Mouse (Mus musculus): ENCODE results near the gene Nacc2. TPM values are rescaled to one million over a fixed set of nuclear protein-coding genes. Genes with fewer than 3 reads are reported as not detected.

The Nacc2 gene
- polyA plus RNA-seq, 1 experiment from 2014 or later = 2.5 TPM

GRCm38 (mm10) chr2:26068592-26068991, 54.4 kb downstream of the Nacc2 start:
- Histone ChIP-seq H3K4me2 (no peak overlapping the region), H3K27me3 (peaks cover 12% of the 10 kb centered on the region; the same call in 1 of the 2 replicates), H3K9ac (peak overlapping the region; percentile 52; the same call in 1 of the 2 replicates), H3K9me3 (replicated peaks) (no peaks in the 10 kb centered on the region), H3K4me1 (replicated peaks) (peaks cover 20% of the 10 kb centered on the region), H3K4me3 (replicated peaks) (no peak overlapping the region), H3K36me3 (no peaks in the 10 kb centered on the region; the same call in 1 of the 2 replicates), H3K27ac (peak overlapping the region; percentile 76)
- WGBS (ENCODE audit: insufficient replicate concordance) = 81% methylated on average over 1 of the region's 1 CpGs
- ATAC-seq (ENCODE audit: low read depth) = peak; percentile 59; the same call in 1 of the 2 replicates
- no peak for DNase-seq

- no peak overlapping the region for H3K4me3 ChIP-seq (replicated peaks)
- DNase-seq (peak; percentile 34), ATAC-seq (ENCODE audit: low read depth) (peak; percentile 89)
- peak overlapping the region; percentile 76 for H3K27ac ChIP-seq
- H3K4me2 ChIP-seq = no peak overlapping the region
- no peaks in the 10 kb centered on the region for H3K9me3 ChIP-seq (replicated peaks)
- peaks cover 12% of the 10 kb centered on the region; the same call in 1 of the 2 replicates for H3K27me3 ChIP-seq
- H3K9ac ChIP-seq = peak overlapping the region; percentile 52
- H3K4me1 ChIP-seq (replicated peaks) = peaks cover 24% of the 10 kb centered on the region
- 44% methylated on average over 7 of the region's 7 CpGs for WGBS (ENCODE audit: insufficient replicate concordance)
- no peaks in the 10 kb centered on the region; the same call in 1 of the 2 replicates for H3K36me3 ChIP-seq
Measured at GRCm38 (mm10) chr2:26068175-26068574, 54.8 kb downstream of the Nacc2 start.

- Histone ChIP-seq H3K4me1 (replicated peaks) (peaks cover 40% of the 10 kb centered on the region), H3K27ac (no peak overlapping the region), H3K36me3 (no peaks in the 10 kb centered on the region; the same call in 1 of the 2 replicates), H3K9me3 (replicated peaks) (no peaks in the 10 kb centered on the region), H3K4me2 (no peak overlapping the region), H3K9ac (no peak overlapping the region), H3K27me3 (peaks cover 12% of the 10 kb centered on the region; the same call in 1 of the 2 replicates), H3K4me3 (replicated peaks) (no peak overlapping the region)
- WGBS (ENCODE audit: insufficient replicate concordance) = 82% methylated on average over 14 of the region's 14 CpGs
- DNase-seq (no peak), ATAC-seq (ENCODE audit: low read depth) (no peak)
Measured at GRCm38 (mm10) chr2:26066527-26066926, 56.5 kb downstream of the Nacc2 start.

- WGBS (ENCODE audit: insufficient replicate concordance) = 44% methylated on average over 13 of the region's 13 CpGs
- Histone ChIP-seq H3K27ac (peak overlapping the region; percentile 79), H3K9me3 (replicated peaks) (no peaks in the 10 kb centered on the region), H3K4me1 (replicated peaks) (peaks cover 49% of the 10 kb centered on the region), H3K4me3 (replicated peaks) (no peak overlapping the region), H3K4me2 (peak overlapping the region; percentile 26), H3K27me3 (peaks cover 12% of the 10 kb centered on the region; the same call in 1 of the 2 replicates), H3K36me3 (no peaks in the 10 kb centered on the region), H3K9ac (peak overlapping the region; percentile 41)
- DNase-seq (peak; percentile 4), ATAC-seq (ENCODE audit: low read depth) (peak; percentile 80)
Measured at GRCm38 (mm10) chr2:26062742-26063427, 60.1 kb downstream of the Nacc2 start.

GRCm38 (mm10) chr2:26062241-26062640, 60.8 kb downstream of the Nacc2 start:
- Histone ChIP-seq H3K4me1 (replicated peaks) (peaks cover 43% of the 10 kb centered on the region), H3K27ac (peak overlapping the region; percentile 79), H3K4me3 (replicated peaks) (no peak overlapping the region), H3K4me2 (peak overlapping the region; percentile 26; the same call in 1 of the 2 replicates), H3K27me3 (peaks cover 12% of the 10 kb centered on the region; the same call in 1 of the 2 replicates), H3K36me3 (no peaks in the 10 kb centered on the region), H3K9me3 (replicated peaks) (no peaks in the 10 kb centered on the region), H3K9ac (peak overlapping the region; percentile 41; the same call in 1 of the 2 replicates)
- 47% methylated on average over 4 of the region's 4 CpGs for WGBS (ENCODE audit: insufficient replicate concordance)
- DNase-seq (no peak), ATAC-seq (ENCODE audit: low read depth) (no peak)

- WGBS (ENCODE audit: insufficient replicate concordance) = 58% methylated on average over 21 of the region's 21 CpGs
Measured at GRCm38 (mm10) chr2:26061018-26061666, 61.9 kb downstream of the Nacc2 start.

GRCm38 (mm10) chr2:26057053-26057452, 66.0 kb downstream of the Nacc2 start:
- ATAC-seq (ENCODE audit: low read depth) (no peak), DNase-seq (no peak)
- H3K4me3 ChIP-seq (replicated peaks) = no peak overlapping the region
- H3K9me3 ChIP-seq (replicated peaks) = no peaks in the 10 kb centered on the region
- no peak overlapping the region for H3K27ac ChIP-seq
- 0 out of 2 replicates have a peak, but pooled peaks cover 3% of the 10 kb centered on the region for H3K27me3 ChIP-seq
- H3K4me2 ChIP-seq = no peak overlapping the region
- H3K4me1 ChIP-seq (replicated peaks) = peaks cover 34% of the 10 kb centered on the region
- H3K36me3 ChIP-seq = no peaks in the 10 kb centered on the region
- 78% methylated on average over 7 of the region's 7 CpGs for WGBS (ENCODE audit: insufficient replicate concordance)
- no peak overlapping the region for H3K9ac ChIP-seq

More at GRCm38 (mm10) chr2:26061018-26061666, 61.9 kb downstream of the Nacc2 start:
- Histone ChIP-seq H3K9me3 (replicated peaks) (no peaks in the 10 kb centered on the region), H3K4me3 (replicated peaks) (no peak overlapping the region), H3K36me3 (no peaks in the 10 kb centered on the region), H3K4me2 (0 out of 2 replicates have a peak overlapping the region, but pooled peaks have one; percentile 15), H3K27me3 (0 out of 2 replicates have a peak, but pooled peaks cover 8% of the 10 kb centered on the region), H3K27ac (peak overlapping the region; percentile 53), H3K9ac (peak overlapping the region; percentile 40; the same call in 1 of the 2 replicates), H3K4me1 (replicated peaks) (peaks cover 43% of the 10 kb centered on the region)
- DNase-seq (peak; percentile 55), ATAC-seq (ENCODE audit: low read depth) (peak; percentile 82)

- Histone ChIP-seq H3K36me3 (no peaks in the 10 kb centered on the region), H3K27me3 (0 out of 2 replicates have a peak, but pooled peaks cover 3% of the 10 kb centered on the region), H3K4me3 (replicated peaks) (no peak overlapping the region), H3K4me1 (replicated peaks) (peaks cover 25% of the 10 kb centered on the region), H3K9ac (no peak overlapping the region), H3K4me2 (no peak overlapping the region), H3K27ac (no peak overlapping the region), H3K9me3 (replicated peaks) (no peaks in the 10 kb centered on the region)
- WGBS (ENCODE audit: insufficient replicate concordance) = 68% methylated on average over 5 of the region's 5 CpGs
- DNase-seq (no peak), ATAC-seq (ENCODE audit: low read depth) (no peak)
Measured at GRCm38 (mm10) chr2:26056226-26056625, 66.8 kb downstream of the Nacc2 start.

GRCm38 (mm10) chr2:26055747-26056102, 67.3 kb downstream of the Nacc2 start:
- Histone ChIP-seq H3K9me3 (replicated peaks) (no peaks in the 10 kb centered on the region), H3K4me3 (replicated peaks) (no peak overlapping the region), H3K27me3 (0 out of 2 replicates have a peak, but pooled peaks cover 3% of the 10 kb centered on the region), H3K4me2 (no peak overlapping the region), H3K27ac (no peak overlapping the region), H3K4me1 (replicated peaks) (peaks cover 20% of the 10 kb centered on the region), H3K36me3 (no peaks in the 10 kb centered on the region), H3K9ac (no peak overlapping the region)
- DNase-seq (no peak), ATAC-seq (ENCODE audit: low read depth) (no peak)
- WGBS (ENCODE audit: insufficient replicate concordance) = 54% methylated on average over 2 of the region's 2 CpGs

- WGBS (ENCODE audit: insufficient replicate concordance) = 42% methylated on average over 8 of the region's 8 CpGs
- Histone ChIP-seq H3K4me3 (replicated peaks) (no peak overlapping the region), H3K27me3 (0 out of 2 replicates have a peak, but pooled peaks cover 3% of the 10 kb centered on the region), H3K9ac (no peak overlapping the region), H3K9me3 (replicated peaks) (no peaks in the 10 kb centered on the region), H3K27ac (no peak overlapping the region), H3K4me1 (replicated peaks) (peaks cover 15% of the 10 kb centered on the region), H3K36me3 (no peaks in the 10 kb centered on the region), H3K4me2 (no peak overlapping the region)
- ATAC-seq (ENCODE audit: low read depth) = peak; percentile 73
- DNase-seq = peak; percentile 68
Measured at GRCm38 (mm10) chr2:26055046-26055746, 67.8 kb downstream of the Nacc2 start.

- Histone ChIP-seq H3K4me2 (no peak overlapping the region), H3K27ac (no peak overlapping the region), H3K4me1 (replicated peaks) (peaks cover 27% of the 10 kb centered on the region), H3K9ac (no peak overlapping the region), H3K36me3 (no peaks in the 10 kb centered on the region), H3K4me3 (replicated peaks) (no peak overlapping the region), H3K27me3 (peaks cover 4% of the 10 kb centered on the region; the same call in 1 of the 2 replicates), H3K9me3 (replicated peaks) (no peaks in the 10 kb centered on the region)
- DNase-seq (no peak), ATAC-seq (ENCODE audit: low read depth) (no peak)
- WGBS (ENCODE audit: insufficient replicate concordance) = 38% methylated on average over 4 of the region's 4 CpGs
Measured at GRCm38 (mm10) chr2:26052806-26053205, 70.2 kb downstream of the Nacc2 start.
